Mouse (Mus musculus) spleen, postnatal 10 days (tissue): Measurements from ENCODE around the gene Atp1b1.

Experiments
- DNase-seq, 2 experiments: peaks; one replicate each; pipeline ENCODE4 v3.0.0; 2021 to 2022; ENCODE audit warnings: low spot score in 2 of 2

Atp1b1 gene

GRCm38 (mm10) chr1:164395131-164395780, 62.9 kb downstream of the Atp1b1 start:
- DNase-seq = no peak

GRCm38 (mm10) chr1:164392176-164392575, 66.0 kb downstream of the Atp1b1 start:
- DNase-seq = no peak

- no peak for DNase-seq
Measured at GRCm38 (mm10) chr1:164389743-164390142, 68.4 kb downstream of the Atp1b1 start.
